Mouse (Mus musculus) adrenal gland, postnatal 14 days (tissue): ENCODE data around the gene Bsg. TPM values are rescaled to one million over a fixed set of nuclear protein-coding genes. Genes with fewer than 3 reads are reported as not detected.

Experiments
- DNase-seq: peaks from one replicate; pipeline ENCODE4 v3.0.0; 2021; ENCODE audit warnings: mixed read lengths
- total RNA-seq: library from RNA; stranded (reverse); gene quantifications from 2 replicates; pipeline ENCODE4 v1.2.3, GENCODE M21; 2021

Gene Bsg
- total RNA-seq, 1 experiment from 2014 or later = 707 TPM

DNA sequence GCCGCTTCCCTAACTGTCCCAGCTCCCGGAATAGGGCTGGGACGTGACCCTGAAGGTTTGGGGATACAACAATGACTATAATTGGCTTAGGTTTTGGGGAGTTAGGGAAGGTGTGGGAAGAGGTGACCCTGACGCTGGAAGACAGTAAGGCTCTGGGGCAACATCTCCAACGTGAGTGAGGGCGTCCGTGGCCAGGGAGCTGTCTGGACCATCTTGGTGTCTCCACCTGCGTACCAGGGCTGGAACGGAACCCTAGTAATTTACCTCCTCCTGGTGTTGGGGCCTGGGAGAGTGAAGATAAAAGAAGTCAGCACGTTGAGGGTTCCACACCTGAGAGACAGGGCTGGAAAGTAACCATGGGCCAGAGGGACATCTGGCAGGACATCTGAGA lies 674 bp downstream of the Bsg start:
- DNase-seq = peak; percentile 15

GRCm38 (mm10) chr10:79705951-79706350 lies 1.7 kb downstream of the Bsg start:
- DNase-seq = peak; percentile 38

- peak; percentile 59 for DNase-seq
Measured at GRCm38 (mm10) chr10:79706406-79707094, 2.3 kb downstream of the Bsg start.

- DNase-seq = peak; percentile 4
Measured at GRCm38 (mm10) chr10:79707162-79707561, 2.9 kb downstream of the Bsg start.

GRCm38 (mm10) chr10:79707759-79708158 lies 3.5 kb downstream of the Bsg start:
- peak; percentile 34 for DNase-seq

DNA sequence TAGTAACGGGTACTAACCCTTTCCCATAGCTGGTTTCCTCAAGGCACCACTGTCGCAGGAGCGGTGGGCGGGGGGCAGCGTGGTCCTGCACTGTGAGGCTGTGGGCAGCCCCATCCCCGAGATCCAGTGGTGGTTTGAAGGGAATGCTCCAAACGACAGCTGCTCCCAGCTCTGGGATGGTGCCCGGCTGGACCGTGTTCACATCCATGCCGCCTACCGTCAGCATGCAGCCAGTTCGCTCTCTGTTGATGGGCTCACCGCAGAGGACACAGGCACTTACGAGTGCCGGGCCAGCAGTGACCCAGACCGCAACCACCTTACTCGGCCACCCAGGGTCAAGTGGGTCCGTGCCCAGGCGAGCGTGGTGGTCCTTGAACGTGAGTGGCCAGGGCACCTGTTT lies 4.4 kb downstream of the Bsg start:
- DNase-seq = peak; percentile 4

DNA sequence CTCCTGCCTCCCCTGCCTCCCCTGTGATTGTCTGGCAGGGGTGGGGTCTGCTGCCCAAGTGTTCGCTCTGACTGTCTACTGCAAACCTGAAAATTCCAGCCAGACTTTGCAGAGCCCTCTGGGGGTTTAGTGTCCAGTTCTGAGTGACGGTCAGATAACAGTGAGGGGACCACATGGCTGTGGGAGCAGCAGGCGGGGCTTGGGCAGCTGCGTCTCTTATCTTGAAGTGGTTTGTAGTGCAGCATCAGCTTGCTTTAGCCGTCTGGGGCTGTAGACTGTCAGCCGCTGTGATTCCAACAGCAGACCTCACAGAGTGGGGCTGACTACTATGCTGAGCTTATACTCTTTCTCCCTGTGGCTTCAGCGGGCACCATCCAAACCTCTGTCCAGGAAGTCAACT lies 5.0 kb downstream of the Bsg start:
- no peak for DNase-seq

DNA sequence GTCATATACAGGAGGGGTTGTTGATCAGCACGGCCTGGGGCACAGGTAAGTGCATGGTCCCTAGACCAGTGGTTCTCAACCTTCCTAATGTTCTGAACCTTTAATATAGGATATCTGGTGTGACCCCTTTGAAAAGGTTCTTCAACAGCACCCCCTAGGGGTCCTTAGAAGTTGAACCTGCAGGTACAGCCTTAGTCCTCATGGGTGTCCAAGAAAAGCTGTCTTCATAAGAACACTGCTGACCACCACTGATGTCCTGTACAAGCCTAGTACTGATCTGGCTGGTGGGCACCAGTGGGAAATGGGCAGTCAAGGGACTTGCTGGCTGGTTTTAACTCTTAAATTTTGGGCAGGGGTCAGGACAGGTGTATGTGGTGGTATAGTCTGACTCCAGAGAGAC lies 7.7 kb downstream of the Bsg start:
- DNase-seq = no peak

DNA sequence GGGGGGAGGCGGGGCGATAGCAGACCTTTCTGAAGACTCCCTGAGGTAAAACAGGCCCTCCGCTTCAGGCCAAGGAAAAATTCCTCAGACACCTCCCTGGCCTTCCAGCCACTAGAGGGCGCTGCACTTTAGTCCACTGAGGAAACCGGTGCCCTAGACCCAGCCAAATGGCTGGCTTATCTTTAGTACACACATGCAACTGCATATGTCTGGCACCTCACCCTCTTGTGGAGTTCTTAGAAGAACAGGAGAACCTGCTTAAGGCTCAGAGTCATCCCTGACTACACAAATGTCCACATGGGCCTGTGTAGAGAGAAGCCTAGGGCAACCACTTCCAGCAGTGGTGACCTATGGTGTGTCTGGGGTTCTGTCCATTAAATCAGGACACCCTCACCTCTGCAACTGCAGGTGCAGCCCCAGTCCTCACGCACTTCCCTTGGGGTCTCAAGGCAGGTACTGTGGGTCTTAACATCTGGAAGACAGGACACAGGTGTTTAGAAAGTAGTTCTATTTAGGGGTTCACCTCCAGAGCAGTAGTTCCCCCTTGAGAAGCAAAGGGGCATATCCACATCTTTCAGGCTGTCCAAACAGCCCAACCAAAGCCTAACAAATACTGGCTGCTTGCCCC lies 8.3 kb downstream of the Bsg start:
- peak; percentile 93 for DNase-seq

GRCm38 (mm10) chr10:79713163-79713562 lies 8.9 kb downstream of the Bsg start:
- no peak for DNase-seq

DNA sequence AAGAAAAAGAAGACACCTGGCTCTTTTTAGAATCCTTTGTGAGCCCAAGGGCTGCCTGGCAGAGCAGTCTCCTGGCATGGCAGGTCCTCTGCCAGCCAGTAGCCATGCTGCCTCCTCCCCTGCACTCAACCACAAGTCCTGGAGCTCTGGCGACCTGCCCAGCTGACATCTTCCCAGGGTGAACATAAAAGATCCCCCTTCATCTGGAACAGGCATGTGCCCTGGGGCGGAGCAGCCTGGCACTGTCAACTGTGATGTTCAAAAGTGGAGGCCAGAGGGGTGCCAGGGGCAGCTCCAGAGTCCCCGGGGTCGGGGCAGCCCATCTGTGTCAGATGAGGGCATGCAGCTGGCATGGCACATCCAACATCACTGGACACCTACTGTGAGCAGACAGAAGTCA lies 10.7 kb downstream of the Bsg start:
- DNase-seq = peak; percentile 54

DNA sequence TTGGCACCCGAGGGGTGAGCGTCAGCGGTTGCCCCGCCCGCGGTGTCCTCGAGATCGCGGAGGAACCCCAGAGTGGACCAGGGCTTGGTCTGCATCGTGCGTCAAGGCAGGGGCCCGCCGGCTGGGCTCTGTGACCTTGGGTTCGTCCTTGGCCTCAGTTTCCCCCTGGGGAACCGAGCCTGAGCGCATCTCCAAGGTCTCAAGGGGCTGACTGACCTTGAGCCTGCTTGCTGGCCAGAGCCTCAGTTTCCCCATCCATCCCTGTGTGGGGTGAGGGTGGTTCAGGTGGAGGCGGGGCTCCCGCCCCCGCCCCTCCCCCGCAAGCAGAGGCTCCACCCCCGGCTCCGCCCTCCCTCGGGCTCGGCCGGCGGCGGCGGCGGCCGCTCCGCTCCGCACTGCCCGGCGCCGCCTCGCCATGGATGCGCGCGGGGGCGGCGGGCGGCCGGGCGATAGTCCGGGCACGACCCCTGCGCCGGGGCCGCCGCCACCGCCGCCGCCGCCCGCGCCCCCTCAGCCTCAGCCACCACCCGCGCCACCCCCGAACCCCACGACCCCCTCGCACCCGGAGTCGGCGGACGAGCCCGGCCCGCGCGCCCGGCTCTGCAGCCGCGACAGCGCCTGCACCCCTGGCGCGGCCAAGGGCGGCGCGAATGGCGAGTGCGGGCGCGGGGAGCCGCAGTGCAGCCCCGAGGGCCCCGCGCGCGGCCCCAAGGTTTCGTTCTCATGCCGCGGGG lies 12.1 kb downstream of the Bsg start, which contains the start of gene Hcn2:
Hcn2 (plus strand) TSS at position 381 of the 734 bp plus-strand sequence.
- peak; percentile 60 for DNase-seq

GRCm38 (mm10) chr10:79716988-79717355 lies 12.7 kb downstream of the Bsg start:
- DNase-seq = peak; percentile 50

GRCm38 (mm10) chr10:79717640-79718357 lies 13.5 kb downstream of the Bsg start:
- DNase-seq = peak; percentile 90

DNA sequence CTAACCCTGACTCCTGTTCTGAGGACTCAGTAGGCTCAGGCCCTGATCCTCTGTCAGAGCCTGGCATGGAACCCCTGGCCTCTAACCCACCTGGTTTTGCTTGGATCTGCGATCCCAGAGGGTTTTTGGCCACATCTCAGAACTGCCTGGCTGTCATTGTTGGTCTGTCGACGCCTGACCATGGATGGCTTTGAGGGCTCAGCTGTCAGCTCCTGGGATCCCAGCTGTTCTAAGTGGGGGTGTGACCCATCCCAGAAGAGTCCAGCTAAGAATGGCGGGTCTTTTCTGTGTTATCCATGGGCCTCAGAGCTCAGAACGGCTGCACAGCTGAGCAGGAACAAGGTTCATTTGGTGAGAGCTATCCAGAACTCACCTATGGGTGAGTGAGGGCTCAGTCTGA lies 16.8 kb downstream of the Bsg start:
- DNase-seq = no peak

DNA sequence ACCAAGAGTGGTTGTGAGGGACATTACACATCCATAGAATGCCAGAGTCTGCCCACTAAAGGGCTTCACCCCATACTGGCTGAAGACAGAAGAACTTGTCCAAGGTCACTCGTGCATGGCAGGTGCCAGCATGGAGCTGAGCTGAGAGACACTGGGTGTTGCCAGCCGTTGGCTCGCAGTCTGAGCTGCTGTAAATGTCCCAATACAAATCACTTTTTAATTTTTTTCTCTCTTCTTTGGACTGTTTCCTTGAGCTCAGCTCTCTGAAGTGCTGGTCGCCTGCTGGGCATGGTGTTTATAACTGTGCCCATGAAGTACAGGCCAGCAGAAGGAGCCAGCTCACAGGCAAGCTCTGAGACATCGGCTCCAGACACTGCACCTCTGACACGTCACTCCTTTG lies 18.8 kb downstream of the Bsg start:
- DNase-seq = no peak

DNA sequence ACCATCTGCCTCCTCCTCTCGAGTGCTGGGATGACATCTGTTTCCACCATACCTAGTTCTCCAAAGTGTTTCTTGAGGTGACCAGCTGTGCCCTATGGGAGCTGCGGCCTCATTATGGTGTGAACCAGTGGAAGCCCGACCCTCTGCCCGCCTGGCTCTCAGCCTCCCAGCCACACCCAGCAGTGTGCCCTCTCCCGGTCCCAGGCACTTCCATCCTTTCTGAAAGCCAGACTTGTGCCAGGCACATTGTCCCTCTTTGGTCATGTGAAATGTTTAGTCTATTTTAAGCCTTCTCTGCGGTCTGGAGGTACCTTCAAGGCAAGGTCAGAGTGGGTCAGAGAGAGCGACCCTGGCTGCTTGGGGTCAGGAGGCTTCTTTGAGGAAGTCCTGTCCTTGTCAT lies 19.4 kb downstream of the Bsg start:
- no peak for DNase-seq

- peak; percentile 85 for DNase-seq
Measured at GRCm38 (mm10) chr10:79726090-79726489, 21.8 kb downstream of the Bsg start.

- DNase-seq = no peak
Measured at GRCm38 (mm10) chr10:79728323-79729249, 24.3 kb downstream of the Bsg start.

DNA sequence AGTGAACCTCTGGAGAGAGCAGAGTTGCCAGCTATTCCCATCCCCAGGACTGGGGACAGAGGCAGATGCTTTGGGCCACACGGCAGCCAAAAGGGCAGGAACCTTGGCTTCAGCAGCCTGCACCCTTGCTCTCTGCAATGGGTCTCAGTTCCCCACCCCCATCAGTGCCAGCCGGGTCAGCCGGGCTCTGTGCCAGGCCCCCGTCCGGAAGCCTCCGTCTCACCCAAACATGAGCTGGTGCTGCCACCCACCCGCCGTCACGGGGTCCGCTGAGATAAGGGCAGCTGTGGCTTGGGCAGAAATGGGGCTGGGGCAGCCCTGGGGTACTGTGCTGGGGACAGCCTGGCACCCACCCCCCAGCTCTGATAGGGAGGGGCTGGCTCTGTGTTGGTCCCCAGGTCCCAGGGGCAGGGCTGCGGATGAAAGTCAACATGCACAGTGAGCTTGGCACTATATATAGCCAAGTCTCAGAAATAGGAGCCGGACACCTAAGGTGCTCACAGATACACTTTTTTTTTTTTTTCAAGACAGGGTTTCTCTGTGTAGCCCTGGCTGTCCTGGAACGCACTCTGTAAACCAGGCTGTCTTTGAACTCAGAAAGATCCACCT lies 25.2 kb downstream of the Bsg start:
- DNase-seq = no peak

GRCm38 (mm10) chr10:79732500-79732899 lies 28.2 kb downstream of the Bsg start:
- peak; percentile 54 for DNase-seq
